Mouse (Mus musculus) testis, postnatal 10 days (tissue): ENCODE measurements at regions not wholly inside any gene's neighbourhood (a gene's known extent, or its start where the extent isn't known, plus 50 kb on each side); places are given as distances from the start of the nearest gene placed in this dataset.

Experiments
- DNase-seq: peaks from one replicate; pipeline ENCODE4 v3.0.0; 2021; ENCODE audit warnings: low spot score

DNA sequence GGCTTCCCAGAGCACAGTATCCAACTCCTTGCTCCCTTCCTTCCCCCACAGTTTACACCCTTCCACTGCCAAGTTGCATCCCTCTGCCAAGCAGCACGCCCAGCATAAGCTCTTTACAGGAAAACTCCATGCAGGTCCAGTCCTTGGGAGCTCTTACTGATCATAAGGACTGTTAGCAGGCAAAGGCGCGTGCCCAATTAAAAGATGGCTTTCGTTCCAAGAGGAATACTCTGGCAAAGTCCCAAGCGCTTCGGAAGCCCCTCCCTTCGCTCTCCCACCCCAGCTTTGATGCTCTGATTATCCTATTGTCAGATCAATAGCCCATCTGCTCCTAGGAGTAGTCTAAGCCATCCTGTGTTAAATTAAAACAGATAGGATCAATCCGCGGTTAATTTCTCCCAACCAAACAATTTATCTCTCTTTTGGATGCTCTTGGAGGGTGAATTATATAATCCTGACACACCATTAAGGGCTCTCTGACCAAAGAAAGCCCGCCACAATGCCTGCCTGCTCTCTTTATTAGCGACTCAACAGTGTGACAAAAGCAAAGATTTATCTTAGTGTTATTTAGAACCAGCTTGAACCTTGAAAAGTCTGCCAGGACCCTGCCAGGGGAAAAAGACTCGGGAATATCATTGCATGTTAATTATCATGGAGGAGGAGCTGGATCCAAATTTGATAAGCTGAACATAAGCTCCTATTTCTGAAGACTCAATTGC is 312.5 kb downstream of the Gsdmc2 start:
- DNase-seq, result no peak

GRCm38 (mm10) chr15:63527318-63527717 is 317.7 kb downstream of the Gsdmc2 start:
- no peak for DNase-seq

GRCm38 (mm10) chr15:63526820-63527219 is 318.2 kb downstream of the Gsdmc2 start:
- no peak for DNase-seq

GRCm38 (mm10) chr15:63517301-63517700 is 327.7 kb downstream of the Gsdmc2 start:
- DNase-seq, result no peak

- no peak for DNase-seq
These were observed 344.5 kb downstream of the Gsdmc2 start for GRCm38 (mm10) chr15:63500453-63500852.

DNA sequence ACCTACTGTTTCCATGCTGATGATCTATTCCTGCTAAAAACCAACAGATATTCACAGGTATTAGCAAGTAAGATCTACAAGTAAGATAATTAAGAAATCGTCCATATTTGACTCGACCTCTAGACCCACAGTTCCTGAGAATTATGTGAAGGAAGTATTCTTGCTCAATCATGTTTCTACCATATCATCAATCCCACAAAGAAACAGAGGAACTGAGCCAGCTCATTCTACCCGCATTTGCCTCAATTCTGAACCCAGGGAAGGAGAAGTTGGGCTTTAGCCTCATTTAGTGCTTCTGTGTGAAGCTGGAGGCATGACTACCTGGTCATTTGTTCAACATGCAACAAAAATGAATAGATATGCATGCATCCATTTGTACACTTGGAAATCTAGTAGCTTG is 346.5 kb downstream of the Gsdmc2 start:
- no peak for DNase-seq

GRCm38 (mm10) chr15:63497207-63497606 is 347.8 kb downstream of the Gsdmc2 start:
- DNase-seq, result no peak

DNA sequence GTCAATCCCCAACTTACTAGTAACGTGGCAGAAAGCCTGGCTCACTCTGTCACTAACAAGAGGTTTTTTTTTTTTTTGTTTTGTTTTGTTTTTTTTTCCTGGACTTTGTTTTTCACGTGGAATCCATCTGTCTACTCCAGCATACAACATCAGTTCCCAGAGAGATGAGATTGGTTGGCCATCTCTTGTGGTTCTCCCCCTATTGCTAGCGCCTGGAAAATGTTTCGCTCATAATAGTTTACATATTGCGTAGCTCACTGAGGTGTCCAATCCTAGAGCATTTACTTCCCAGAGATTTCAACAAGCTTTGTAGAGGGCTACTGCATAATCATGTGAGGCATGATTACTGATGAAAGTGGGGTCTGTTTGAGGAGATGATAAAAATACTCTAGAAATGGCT is 360.1 kb downstream of the Gsdmc2 start:
- no peak for DNase-seq

DNA sequence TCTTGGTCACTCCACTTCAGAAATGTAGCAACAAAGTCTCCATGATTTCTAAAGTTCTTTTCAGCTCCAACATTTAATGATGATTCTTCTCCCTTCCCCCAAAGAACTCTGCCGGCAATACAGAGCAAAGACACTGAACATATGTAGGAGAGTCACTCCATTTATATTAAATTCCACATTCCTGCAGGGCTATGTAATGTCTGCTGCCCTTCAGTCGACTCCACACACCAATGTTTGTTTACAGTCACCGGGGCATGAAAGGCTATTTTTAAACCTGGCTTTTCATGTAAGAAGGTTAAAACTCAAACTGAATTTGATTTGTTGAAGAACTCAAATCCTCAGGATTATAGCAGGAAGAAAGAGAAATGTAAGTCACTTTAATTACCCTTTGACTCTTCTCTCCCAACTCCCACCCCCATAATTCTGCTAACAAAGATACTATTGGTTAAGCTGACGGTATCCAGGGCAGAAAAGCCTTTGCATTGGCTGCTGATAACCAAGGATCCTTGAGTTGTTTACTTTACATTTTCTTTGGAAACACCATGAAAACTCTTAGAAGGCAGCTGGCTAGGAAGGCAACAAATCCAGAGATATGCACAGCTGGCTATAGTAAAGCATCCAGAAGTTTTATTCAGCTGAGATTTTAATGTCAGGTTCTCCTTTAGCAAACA is 360.6 kb downstream of the Gsdmc2 start:
- DNase-seq, result no peak

GRCm38 (mm10) chr15:63479270-63479805 is 365.6 kb downstream of the Gsdmc2 start:
- no peak for DNase-seq

DNA sequence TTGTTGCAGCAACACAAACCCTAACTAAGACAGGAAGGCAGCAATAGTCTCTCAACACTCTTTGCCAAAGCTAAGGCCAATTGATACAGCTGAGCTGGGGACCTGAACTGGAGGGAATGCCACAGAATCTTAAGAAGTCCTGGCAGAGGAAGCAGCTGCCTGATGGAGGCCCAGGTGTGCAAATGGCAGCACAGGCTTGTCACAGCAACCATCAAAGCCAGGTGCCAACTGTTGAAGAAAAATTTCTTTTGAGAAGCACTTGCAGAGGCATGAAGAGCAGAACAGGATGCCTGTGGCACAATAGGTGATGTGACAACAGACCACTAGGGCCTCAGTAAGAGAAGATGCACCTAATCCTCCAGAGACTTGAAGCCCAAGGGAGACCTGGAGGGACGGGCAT is 378.1 kb downstream of the Gsdmc2 start:
- DNase-seq, result no peak

DNA sequence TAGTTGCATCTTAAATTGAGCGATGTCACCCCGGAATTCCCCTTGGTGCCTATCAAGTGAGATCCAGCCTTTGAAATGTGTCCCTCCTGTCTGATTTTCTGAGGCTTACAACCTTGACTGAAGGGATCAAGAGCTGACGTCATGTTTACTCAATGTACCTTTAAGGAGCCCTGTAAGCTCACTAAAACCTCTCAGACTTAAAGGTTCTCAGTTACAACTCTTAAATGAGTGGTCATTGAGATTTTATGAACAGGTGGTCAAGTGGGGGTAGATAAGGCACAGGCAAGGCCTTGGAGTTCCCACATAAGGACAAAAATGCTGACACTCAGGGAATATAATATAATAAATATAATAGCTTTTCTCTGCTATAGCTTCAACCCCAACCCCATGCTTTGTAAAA is 392.4 kb downstream of the Gsdmc2 start:
- DNase-seq, result no peak

- DNase-seq, result no peak
These were observed 398.7 kb downstream of the Gsdmc2 start for GRCm38 (mm10) chr15:63446288-63446687.

DNA sequence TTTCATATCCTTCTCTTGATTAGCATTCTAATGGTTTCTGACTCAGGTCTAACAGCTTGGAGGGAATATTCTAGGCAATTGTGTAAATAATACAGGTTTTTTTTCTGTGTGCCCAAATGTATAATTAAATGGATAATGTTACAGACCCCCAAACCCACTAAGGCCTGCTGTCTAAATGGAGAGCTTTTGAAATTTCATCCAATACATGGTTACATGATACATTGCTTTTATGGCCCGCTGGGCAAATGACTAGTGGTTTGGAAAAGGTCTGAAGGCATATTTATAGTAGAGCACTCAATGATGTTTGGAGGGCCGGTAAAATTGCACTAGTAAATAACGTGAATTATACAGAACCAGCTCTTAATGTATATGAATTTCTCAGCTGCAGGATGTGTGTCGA is 400.0 kb downstream of the Gsdmc2 start:
- no peak for DNase-seq

DNA sequence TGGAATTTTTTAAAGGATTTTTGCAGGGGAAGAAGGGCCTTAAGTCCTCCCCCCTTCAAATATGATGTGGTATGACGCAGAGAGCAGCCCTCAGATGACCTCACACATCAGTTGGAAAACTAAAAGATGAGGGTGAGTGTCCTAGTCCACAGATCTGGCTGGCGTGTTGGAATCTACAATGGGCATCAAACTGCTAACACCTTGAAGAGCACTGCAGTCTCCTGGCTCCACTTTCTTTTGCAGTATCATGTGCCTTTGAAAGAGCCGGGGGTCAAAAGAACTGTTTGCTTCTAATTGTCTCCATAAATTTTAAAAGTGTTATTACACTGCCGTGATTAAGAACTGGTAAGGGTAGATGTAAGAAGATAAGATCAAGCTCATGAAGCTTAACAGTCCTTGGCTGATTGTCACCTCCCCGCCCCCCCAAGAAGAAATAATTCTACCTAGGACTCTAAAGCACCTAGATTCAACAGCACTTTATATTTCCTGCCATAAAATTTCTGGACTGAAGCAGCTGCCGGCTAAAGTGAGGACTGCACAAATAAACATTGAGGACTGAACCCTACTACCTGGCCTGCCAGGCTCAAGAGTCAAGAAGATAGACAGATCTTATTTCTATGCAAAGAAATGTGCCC is 402.7 kb downstream of the Gsdmc2 start:
- DNase-seq, result no peak

DNA sequence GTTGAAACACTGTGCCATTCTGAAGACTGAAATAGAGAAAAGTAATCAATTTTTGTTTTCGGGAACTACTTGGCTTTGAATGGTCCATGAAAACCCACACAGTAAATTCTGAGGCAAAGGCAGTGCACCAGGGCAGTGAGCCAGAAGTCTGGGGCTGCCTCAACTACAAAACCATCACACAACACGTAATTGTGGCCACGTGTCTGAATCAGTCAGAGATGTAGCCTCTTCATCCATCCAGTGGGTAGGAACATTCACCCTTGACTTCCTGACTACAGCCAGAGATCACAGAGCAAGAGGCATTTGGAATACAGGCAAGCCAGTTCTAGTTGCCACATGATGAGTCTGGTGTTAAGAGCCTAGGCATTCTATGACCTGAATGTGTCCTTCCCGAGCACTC is 432.3 kb downstream of the Gsdmc2 start:
- DNase-seq, result no peak

- no peak for DNase-seq
These were observed 433.2 kb downstream of the Gsdmc2 start for GRCm38 (mm10) chr15:63411771-63412118.

GRCm38 (mm10) chr15:63410994-63411770 is 433.8 kb downstream of the Gsdmc2 start:
- no peak for DNase-seq

DNA sequence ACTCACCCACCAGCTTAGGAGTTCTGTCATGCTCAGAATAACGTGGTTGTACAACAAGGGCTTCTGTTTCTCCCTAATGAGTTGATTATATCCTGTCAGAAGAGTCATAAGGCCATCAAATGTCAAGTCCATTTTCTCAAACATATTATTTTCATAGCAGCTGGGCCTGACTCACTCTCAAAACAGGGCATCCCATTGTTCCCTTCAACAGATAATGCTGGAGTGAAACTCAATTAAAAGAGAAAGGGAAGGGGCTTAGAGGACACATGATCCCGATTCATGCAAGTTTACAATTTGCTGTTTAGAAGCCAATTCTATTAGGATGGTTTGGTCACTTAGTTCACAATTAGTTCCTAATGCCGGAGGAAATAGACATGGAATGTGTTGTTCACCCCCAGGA is 444.5 kb downstream of the Gsdmc2 start:
- no peak for DNase-seq

GRCm38 (mm10) chr15:63400011-63400410 is 445.0 kb downstream of the Gsdmc2 start:
- no peak for DNase-seq

DNA sequence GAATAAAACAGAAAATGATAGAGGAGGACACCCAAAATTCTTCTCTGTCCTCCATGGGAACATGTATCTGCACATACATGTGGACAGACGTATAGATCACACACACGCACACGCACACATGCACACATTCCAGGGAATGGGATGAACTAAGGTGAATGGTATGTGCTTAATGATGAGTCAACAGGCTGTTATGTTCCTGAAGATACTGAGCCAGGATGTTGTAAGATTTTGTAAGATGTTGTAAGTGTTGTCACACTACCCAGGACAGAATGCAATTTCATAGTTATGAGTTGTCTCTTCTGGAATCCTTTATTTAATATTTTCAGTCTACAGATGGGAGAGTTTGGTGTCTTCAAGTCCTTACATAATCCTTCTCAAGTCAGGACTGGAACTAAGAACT is 447.5 kb downstream of the Gsdmc2 start:
- no peak for DNase-seq

DNA sequence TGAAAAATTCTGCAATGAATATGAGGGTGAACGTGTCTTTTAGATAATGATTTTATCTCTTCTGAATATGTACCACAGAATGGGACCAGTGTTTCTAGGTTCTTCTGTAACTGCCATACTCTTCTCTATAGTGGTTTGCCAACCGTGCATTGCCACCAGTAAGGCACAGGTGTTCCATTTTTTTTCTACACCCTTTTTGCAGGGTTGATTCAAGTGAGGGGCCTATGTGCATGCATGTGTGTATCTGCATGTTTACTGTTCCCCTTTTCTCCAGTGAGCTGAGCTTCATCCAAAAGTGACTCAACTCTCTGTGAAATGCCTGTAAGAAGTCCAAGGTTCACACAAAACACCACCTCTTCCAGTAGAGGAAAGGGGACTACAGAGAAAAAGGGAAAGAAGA is 467.7 kb downstream of the Gsdmc2 start:
- no peak for DNase-seq
